Mouse (Mus musculus): Measurements from ENCODE around the gene Neu2.

The Neu2 gene

GRCm38 (mm10) chr1:87537008-87537407 is 27.3 kb downstream of the Neu2 start:
- no peak for DNase-seq (ENCODE audit: low spot score in 2 of 2)

- peak in 1 of 2 experiments; percentile 33 for DNase-seq (ENCODE audit: low spot score in 2 of 2)
These were observed 31.9 kb downstream of the Neu2 start for GRCm38 (mm10) chr1:87541614-87542013.

- no peak for DNase-seq (ENCODE audit: low spot score in 2 of 2)
These were observed 41.3 kb downstream of the Neu2 start for GRCm38 (mm10) chr1:87551008-87551407.

- DNase-seq (ENCODE audit: low spot score in 2 of 2) = no peak
These were observed 43.9 kb downstream of the Neu2 start for GRCm38 (mm10) chr1:87553586-87553985.

GRCm38 (mm10) chr1:87562967-87563366 is 53.3 kb downstream of the Neu2 start:
- no peak for DNase-seq (ENCODE audit: low spot score in 2 of 2)

DNA sequence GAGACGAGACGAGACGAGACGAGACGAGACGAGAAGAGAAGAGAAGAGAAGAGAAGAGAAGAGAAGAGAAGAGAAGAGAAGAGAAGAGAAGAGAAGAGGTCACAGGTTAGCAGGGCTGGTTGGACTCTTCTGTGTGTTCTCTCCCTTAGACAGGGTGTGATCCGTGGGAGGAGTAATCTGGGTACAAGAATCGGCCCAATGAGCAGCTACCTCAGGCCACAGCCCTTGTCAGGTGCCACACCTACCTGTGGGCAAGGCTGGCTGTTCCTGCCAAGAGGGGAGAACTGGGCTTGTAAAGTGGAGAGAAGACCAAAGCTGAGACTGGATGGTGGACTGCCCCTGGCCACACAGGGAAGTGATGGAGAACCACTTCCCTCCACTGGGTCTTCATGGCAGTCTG is 56.1 kb downstream of the Neu2 start:
- no peak for DNase-seq (ENCODE audit: low spot score in 2 of 2)

DNA sequence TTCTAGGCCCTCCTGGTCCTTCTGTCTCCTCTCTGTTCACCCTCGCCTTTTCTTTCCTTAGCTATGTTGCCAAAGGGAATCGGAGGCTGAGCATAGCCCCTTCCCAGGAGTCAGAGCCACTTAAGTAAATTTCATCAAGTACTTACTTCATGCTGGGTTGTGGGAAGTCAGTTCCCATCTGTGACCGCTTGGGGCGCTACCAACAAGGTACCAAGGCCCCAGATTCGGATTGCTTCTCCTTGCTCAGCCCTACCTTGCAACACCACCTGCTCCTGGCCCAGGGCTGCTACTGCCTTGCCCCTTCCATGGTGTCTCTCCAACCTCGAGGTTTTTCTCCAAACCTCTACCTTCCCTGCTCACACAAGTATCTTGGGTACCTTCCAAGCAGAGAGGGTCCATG is 58.7 kb downstream of the Neu2 start:
- DNase-seq (ENCODE audit: low spot score in 2 of 2) = peak; percentile 20 to 59

- no peak for DNase-seq (ENCODE audit: low spot score in 2 of 2)
These were observed 63.6 kb downstream of the Neu2 start for GRCm38 (mm10) chr1:87573261-87573660.

DNA sequence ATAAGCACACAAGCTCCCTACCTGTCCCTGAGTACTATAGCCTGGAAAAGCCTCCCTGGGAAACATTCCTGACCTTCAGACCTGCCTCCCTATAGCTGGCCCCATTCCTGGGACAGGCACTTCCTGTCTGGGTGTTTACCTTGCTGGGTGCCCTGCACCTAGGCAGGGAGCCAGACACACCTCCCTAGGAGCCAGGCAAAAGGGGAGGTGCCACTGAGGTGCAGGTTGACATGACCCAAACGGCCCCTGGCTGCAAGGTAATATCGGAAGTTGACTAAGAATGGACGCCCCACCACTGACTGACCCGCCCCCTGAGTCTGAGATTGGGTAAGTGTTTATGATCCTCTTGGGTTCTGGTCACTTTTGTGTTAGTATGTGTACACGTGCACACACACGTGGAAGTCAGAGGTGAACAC is 64.1 kb downstream of the Neu2 start, which contains the start of gene Ngef:
TSS of gene Ngef (minus strand) at position 71 of the 416 bp plus-strand sequence.
- no peak for DNase-seq (ENCODE audit: low spot score in 2 of 2)

GRCm38 (mm10) chr1:87574353-87574752 is 64.7 kb downstream of the Neu2 start:
- DNase-seq (ENCODE audit: low spot score in 2 of 2) = no peak

- DNase-seq (ENCODE audit: low spot score in 2 of 2) = no peak
These were observed 65.1 kb downstream of the Neu2 start for GRCm38 (mm10) chr1:87574785-87575184.

GRCm38 (mm10) chr1:87578965-87579364 is 69.3 kb downstream of the Neu2 start:
- no peak for DNase-seq (ENCODE audit: low spot score in 2 of 2)

- no peak for DNase-seq (ENCODE audit: low spot score in 2 of 2)
These were observed 71.1 kb downstream of the Neu2 start for GRCm38 (mm10) chr1:87580824-87581223.

DNA sequence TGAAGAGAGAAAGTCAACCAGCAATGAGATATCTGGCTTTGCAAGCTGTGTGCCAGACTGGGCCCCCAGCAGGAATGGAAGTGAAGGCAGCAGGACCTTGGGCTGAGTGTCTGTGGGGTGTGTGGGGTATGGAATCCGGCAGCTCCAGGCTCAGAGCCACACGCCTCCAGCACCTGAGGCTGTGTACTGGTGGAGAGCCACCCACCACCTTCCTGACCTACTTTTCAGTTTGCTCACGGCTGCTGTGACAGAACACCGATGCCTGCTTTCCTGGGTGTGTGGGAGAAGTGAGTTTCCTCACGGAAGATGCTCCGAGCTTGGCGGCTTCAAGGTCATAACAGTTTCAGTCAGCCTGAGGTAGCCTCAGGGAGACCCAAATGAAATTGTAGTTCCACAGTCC is 79.5 kb downstream of the Neu2 start:
- DNase-seq (ENCODE audit: low spot score in 2 of 2) = no peak

- no peak for DNase-seq (ENCODE audit: low spot score in 2 of 2)
These were observed 80.3 kb downstream of the Neu2 start for GRCm38 (mm10) chr1:87589980-87590379.

DNA sequence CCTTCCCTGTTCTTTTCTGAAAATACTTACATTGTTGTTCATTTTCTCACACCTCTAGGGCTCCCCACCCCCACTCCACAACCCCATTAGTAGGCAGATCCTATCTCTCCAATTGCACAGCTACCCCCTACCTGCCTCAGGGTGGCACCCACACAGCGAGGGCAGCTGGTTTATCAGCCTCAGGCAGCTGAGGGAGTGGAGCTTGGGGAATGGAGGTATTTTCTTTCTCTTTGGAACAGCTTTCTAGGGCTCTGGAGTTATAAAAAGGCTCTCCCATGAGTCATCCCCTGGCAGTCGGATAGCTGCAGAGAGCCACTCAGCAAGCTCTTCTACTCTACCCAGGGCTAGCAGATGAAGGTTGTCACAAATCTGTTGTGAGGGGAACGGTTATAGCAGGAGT is 84.6 kb downstream of the Neu2 start:
- DNase-seq (ENCODE audit: low spot score in 2 of 2) = no peak

DNA sequence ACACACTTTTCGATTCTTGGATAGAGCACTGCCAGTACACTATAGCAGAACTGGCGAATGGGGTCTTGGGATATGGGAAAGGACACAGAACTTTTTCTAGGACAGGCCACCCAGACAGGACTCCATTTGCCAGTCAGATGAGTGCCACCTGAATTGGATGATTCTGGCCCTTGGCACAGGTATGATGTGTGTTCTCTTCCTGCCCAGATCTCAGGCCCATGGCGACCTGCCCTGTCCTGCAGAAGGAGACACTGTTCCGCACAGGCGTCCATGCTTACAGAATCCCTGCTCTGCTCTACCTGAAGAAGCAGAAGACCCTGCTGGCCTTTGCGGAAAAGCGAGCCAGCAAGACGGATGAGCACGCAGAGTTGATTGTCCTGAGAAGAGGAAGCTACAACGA is 85.0 kb downstream of the Neu2 start:
- no peak for DNase-seq (ENCODE audit: low spot score in 2 of 2)

- DNase-seq (ENCODE audit: low spot score in 2 of 2) = no peak
These were observed 90.8 kb downstream of the Neu2 start for GRCm38 (mm10) chr1:87600533-87600932.

DNA sequence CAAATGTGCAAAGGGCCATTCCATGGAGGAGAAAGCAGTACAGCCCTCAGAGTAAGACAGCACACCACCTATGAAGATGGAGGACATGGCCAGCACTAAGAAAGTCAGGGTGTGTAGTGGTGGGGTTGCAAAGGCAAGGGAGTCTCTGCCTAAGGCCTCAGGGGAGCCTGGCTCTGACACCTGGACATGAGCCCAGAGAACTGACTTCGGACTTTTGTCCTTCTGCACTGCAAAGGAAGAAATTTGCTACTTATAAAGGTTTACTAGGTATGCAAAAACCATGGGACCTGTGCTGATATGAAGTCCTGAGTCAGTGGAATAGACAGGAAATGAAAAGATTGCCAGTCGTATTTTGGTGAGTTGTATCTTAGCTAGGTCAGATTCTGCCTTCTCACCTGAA is 92.1 kb downstream of the Neu2 start:
- DNase-seq (ENCODE audit: low spot score in 2 of 2) = no peak

GRCm38 (mm10) chr1:87603389-87603788 is 93.7 kb downstream of the Neu2 start:
- DNase-seq (ENCODE audit: low spot score in 2 of 2) = no peak

DNA sequence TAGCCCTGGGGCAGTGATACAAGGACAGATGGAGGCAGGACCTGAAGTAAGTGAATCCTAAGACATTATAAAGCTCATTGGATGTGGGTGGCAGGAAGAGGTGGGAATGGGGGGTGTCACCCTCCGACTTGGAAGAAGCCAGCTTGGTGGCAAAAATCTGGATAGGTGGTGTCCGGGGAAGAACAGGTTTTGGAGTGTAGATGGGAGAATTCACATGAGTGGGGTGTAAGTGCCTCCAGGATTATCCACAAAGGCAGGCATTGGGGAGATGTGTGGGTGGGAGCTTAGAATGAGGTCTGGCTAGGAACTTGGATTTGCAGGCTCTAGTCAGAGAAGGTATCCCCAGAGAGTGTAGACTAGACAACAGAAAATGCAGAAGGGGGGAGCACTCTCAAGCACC is 95.6 kb downstream of the Neu2 start:
- DNase-seq (ENCODE audit: low spot score in 2 of 2) = no peak

GRCm38 (mm10) chr1:87607385-87608091 is 97.8 kb downstream of the Neu2 start:
- DNase-seq (ENCODE audit: low spot score in 2 of 2) = peak in 1 of 2 experiments; percentile 26

GRCm38 (mm10) chr1:87608416-87609046 is 98.8 kb downstream of the Neu2 start:
- DNase-seq (ENCODE audit: low spot score in 2 of 2) = peak; percentile 73 to 88

Measured in spleen, postnatal 10 days (tissue).